Mouse (Mus musculus) gastrocnemius, postnatal 36 days (tissue): ENCODE data around the gene Ugt1a1. TPM values are rescaled to one million over a fixed set of nuclear protein-coding genes. Genes with fewer than 3 reads are reported as not detected.
"Not testable (repeated sequence)": the region's sequence is repeated elsewhere in the genome, so short reads cannot be mapped to it uniquely, and the experiment has no call there.

ENCODE experiments used
- DNase-seq, 2 experiments: peaks; one replicate each; pipeline ENCODE4 v3.0.0; 2022
- intact Hi-C: fragments of 180-260 bp; cut with DNase I; formaldehyde crosslinking; loops from one replicate; pipeline ENCODE4 v1.15.1; 2025
- long read RNA-seq, 2 experiments: library from polyadenylated mRNA; stranded (forward); transcript quantifications; one replicate each; pipeline ENCODE4 v2.0.0; 2021
- total RNA-seq, 2 experiments: library from RNA; stranded (reverse); gene quantifications; 2 replicates each; pipeline ENCODE4 v1.2.3; 2021

Gene Ugt1a1
- total RNA-seq = not detected
- long read RNA-seq, experiment 1, partial matches to known transcripts = 0 of 1 reads
- long read RNA-seq, experiment 1, other reads (novel, unspliced or antisense) = 1 of 1 reads
- long read RNA-seq, experiment 2 = 0 reads

DNA sequence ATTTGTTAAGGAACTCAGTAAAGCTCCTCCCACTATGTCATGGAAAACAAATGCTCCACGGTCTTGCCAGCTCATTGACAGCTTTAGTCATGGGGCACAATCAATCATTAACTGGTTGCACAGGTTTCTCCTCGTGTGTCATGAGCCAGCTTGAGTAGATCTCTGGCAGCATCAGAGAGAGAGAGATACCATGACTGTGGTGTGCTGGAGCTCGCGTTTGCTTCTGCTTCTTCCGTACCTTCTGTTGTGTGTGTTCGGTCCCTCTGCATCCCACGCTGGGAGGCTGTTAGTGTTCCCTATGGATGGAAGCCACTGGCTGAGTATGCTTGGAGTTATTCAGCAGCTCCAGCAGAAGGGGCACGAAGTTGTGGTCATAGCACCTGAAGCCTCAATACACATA lies at the start of gene Ugt1a1:
TSS of gene Ugt1a1 (plus strand) at position 148 of the 400 bp plus-strand sequence.
- DNase-seq = no peak
- intact Hi-C loops = no loop called here

DNA sequence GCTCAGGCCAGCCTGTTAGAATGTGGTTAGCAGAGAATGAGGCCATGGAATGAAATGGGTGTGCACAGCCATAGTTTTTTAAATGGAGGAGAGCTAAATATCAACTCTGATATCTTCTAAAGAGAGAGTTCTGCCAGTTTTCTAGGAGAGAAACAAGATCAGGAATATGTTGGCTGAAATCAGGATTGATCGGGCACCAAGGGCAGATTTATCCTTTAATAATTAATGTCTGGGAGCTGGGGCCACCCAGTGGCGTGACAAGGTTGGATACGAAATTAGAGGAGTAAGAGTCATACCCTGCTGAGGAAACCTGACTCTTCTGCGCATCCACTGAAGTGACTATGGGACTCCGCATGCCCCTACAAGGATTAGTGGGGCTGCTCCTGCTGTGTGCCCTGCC lies 46.0 kb upstream of the Ugt1a1 start, which contains the start of gene Ugt1a5:
TSS of gene Ugt1a5 (plus strand) at position 302 of the 400 bp plus-strand sequence.
- intact Hi-C loops = no loop called here
- no peak for DNase-seq

DNA sequence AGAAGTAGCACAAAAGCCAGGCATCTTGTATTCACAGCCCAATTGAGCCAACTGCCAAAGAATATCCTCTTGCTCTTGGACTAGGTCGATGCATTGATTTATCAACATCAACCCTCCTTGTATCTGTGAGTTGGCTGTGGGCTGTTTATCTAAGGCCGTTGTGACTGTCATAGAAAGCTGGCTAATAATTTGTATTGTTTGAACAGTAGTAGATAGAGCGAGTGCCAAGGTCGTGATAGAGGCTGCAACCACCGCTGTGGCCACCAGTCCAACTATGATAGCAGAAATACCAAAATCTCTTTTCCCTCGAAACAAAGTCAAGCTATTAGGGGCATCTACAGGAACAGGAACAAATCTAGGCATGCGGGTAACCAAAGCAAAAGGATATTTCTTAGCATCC lies 39.6 kb upstream of the Ugt1a1 start:
- DNase-seq, intact Hi-C loops: not testable (repeated sequence)

DNA sequence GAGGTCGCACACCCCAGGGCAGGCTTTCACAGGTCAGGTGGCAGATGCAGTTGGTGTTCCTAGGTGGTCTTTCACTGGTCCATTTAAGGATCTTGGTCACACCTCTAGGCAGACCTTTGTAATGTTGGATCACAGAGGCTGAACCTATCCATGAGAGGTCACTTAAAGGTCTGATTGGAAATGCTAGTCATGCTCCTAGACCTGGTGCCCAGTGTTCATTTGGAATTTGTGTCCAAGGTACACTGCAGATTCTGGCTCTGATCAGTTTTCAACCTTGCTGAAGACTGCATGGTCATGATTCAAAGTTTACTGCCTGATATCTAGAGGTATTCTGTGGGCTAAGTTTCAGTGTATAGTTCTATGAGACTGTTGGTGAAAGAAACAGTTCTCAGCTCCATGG lies 32.1 kb upstream of the Ugt1a1 start:
- DNase-seq = no peak
- intact Hi-C loops = no loop called here

DNA sequence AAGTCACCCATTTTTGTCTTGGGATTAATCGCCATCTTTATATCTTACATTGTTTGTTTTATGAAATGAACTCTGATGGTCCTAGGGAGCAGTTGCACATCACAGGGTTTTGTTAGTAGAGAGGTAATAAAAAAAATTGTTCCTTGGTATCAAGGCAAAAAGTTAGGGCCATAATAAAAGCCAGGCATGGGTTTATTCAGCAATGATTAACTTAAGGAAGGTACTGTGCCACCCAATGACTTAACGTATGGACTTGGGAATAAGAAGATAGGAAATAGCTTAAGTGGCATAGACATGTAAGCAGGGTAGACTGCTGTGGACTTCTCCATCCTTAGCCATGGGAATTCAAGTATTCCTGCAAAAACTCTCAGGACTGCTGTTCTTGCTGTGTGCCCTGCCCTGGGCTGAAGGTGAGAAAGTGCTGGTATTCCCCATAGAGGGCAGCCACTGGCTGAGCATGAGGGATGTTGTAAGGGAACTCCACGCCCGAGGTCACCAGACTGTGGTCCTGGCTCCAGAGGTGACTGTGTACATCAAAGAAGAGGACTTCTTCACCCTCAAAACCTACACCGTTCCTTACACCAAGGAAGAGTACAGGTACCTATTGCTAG lies 25.3 kb upstream of the Ugt1a1 start:
- intact Hi-C loops = no loop called here
- DNase-seq = no peak

DNA sequence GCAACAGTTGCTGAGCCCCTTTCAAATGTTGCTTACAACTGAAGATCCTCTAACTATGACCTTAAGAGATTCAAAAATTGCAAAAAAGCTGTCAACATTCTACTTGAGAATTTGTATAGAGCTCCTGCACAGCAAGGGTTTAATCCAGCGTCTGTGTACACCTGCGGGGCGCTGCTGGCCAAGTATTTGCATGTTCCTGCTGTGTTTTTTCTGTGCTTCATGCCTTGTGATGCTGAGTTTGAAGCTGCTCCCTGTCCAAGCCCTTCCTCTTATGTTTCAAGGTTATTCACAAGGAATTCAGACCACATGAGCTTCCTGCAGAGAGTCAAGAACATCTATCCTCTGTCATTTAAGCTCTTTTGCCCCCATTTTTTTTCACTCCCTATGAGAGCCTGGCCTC lies 19.6 kb upstream of the Ugt1a1 start:
- DNase-seq = no peak
- intact Hi-C loops = no loop called here

DNA sequence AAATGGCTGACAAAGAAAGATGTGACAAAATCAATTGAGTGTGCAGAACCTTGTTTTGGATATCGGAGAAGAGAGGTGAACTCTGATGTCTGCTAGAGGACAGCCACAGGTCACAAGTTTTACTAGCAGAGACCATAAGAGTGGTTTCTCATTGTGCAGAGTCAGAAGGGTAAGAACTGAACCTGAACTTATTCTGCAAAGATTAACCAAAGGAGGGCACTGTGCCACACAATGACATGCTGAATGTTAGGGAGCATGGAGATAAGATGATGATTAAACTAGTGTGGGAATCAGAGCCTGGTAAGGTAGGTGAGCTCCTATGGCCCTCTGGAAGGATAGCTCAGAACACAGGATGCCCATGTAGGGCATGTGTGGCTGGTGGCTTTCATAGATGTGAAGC lies 16.1 kb upstream of the Ugt1a1 start:
- intact Hi-C loops = no loop called here
- DNase-seq = no peak

DNA sequence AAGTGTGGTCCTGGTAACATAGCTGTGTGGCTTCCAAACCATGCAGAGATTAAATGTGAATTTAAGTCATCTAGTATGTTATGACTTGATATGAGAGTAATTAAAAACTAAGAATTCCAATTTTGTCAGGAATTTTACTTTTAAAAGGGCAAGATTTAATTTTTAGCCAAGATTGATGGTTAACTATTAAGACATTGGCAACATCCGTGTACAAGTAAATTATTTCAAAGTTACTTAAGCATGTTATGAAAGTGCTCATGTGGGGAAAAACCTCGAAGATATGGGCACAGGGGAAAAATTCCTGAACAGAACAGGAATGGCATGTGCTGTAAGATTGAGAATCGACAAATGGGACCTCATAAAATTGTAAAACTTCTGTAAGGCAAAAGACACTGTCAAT lies 14.3 kb upstream of the Ugt1a1 start:
- intact Hi-C loops = no loop called here
- DNase-seq = no peak

DNA sequence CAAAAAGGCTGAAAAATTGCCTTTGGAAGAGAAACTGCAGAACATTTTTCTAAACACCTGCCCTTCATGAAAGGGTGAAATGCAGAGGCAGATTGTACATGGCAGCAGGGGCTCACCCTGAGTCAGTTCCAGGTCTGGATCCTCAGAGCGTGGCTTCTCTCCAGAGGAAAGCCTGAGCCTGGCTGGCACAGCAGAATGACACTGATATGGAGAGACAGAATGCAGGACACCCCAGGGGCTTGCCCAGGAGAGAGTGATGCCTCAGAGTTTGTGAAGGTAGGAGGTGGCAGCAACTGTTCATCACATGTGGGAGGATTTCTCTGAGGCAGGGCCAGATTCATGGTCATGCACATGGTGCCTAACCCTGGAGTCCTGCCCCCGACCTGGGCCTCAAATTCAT lies 11.8 kb upstream of the Ugt1a1 start:
- intact Hi-C loops = no loop called here
- DNase-seq = no peak

DNA sequence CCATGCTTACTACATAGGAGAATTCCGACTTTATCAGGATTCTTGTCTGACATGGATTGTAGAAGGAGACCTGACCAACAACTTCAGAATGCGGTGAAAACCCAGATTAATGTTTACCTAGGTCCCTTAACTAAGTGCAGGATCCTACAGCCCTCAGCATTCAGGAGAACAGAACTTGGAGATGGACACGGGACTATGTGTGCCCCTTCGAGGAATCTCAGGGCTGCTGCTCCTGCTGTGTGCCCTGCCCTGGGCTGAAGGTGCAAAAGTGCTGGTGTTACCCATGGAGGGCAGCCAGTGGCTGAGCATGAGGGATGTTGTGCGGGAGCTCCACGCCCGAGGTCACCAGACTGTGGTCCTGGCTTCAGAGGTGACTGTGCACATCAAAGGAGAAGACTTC lies 11.3 kb upstream of the Ugt1a1 start, which contains the start of gene Ugt1a2:
TSS of gene Ugt1a2 (plus strand) at position 146 of the 400 bp plus-strand sequence.
- no peak for DNase-seq
- intact Hi-C loops = no loop called here

DNA sequence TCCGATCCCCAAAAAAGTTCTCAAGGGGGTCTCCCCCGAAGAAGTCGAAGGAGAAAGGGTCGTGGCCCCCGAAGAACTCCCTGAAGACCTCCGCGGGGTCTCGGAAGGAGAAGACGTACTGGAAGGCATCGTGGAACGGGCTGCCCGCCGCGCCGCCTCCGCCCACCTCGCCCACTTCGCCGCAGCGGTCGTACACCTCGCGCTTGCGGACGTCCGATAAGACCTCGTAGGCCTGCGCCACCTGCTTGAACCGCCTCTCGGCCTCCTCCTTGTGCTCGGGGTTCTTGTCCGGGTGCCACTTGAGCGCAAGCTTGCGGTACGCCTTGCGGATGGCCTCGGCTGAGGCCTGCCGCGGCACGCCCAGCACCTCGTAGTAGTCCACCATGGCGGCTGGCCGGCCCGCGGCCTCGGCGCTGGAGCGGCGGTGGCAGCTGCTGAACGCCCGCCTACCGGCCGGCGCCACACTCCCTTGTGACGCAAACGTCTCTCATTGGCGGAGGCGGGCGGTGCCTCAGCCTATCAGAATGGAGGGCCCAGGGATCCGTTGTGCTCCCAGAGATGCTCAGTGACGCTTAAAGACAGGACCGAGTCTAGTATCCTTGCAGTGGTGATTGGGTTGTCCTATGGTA lies 6.4 kb upstream of the Ugt1a1 start, which contains the start of gene Dnajb3:
TSS of gene Dnajb3 (minus strand) at position 489 of the 629 bp plus-strand sequence.
- intact Hi-C loops = no loop called here
- DNase-seq = peak in 1 of 2 experiments; percentile 54

DNA sequence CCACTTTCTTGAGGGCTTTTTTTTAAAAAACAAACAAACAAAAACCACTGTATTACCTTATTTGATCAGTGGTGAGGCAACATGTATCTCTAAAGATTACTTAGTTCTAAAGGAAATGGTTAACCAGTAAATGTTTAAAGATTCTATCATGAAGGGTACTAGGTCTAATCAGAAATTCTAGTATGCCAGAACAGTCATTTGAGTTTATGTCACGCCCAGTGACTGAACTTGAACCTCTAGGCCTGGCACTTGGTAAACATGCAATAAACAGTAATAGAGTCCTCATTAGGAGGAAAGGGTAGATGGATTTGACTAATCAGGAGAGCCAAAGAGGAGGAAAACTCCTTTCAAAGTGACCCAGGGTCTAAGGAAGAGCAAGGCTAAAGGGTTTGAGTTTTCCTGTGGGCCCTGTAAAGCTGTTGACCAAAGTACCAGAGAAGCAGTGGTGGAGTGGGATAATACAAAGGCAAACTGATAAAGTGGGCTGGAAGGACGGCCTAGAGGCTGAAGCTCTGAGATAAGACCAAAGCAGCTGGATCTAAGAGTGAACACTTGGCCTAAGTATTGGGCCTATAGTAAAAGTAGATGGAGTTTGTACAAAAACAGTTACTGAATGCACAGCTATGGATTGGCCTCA lies 4.8 kb upstream of the Ugt1a1 start:
- no peak for DNase-seq
- intact Hi-C loops = no loop called here

DNA sequence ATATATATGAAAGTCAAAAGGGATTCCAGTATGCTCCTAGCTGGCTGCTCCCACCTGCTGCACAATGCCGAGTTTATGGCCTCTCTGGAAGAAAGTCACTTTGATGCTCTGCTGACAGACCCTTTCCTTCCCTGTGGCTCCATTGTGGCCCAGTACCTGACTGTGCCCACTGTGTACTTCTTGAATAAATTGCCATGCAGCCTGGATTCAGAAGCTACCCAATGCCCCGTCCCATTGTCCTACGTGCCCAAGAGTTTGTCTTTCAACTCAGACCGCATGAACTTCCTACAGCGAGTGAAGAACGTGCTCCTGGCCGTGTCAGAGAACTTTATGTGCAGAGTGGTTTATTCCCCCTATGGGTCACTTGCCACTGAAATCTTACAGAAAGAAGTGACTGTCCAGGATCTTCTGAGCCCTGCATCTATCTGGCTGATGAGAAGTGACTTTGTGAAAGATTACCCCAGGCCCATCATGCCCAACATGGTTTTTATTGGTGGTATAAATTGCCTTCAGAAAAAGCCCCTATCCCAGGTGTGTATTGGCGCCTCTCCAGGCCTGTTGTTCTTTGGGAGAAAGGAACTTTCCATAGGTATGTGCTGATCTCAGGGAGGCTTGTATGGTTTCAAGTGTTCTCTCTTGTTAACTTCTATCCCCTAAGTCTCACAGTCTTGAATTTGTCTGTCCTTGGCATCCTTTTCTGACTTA lies 734 bp downstream of the Ugt1a1 start:
- DNase-seq = peak in 1 of 2 experiments; percentile 8
- intact Hi-C loops = no loop called here

DNA sequence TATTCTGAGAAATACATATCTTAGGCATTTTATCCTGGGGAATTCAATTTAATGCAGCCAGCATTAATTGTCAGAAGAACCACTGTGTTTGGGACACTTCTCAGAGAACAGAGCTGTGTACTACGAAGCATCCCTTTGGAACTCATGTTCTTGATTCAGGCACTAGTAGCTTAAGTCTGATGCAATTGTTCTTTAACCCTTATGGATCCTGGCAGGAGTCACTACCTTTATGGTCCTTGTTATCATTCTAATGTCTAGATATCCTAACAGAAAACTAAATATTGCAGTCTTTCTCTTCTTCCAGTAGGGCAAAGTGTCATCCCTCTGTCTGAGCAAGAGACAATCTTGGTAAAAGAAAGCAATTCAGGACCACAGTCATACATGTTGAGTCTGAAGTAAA lies 1.3 kb downstream of the Ugt1a1 start:
- DNase-seq = no peak
- intact Hi-C loops = no loop called here

DNA sequence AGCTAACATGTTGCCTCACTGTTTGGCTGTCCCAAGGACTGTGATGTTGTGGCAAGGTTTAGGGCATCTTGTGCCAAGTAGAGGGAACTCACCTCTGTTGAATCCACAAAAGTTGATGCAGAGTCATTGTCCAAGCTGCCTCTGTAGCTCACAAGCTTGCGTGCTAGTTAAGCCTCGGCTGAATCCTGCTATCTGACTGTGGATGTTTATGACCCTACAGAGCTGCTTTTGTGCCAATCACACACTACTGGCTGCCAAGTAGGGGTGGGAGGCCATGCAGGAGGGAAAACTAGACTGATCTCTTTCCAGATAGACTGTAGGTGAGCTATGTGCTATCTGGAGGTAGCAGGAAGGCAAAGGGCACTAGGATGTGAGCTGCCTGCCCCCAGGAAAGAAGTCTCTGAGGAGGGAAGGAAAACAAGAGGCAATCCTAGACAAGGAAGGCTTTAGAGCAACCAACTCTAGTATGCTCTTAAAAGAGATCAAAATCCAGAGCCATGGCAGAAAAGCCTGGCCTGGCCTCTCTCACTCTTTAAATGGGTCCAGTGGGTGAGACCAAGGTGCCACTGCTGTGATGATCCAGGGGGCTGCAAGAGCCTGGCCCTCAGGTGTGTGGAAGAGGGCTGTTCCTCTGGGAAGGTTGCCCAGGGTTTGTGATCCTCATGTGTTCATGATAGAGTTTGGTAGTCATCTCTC lies 2.2 kb downstream of the Ugt1a1 start:
- intact Hi-C loops = no loop called here
- DNase-seq = peak in 1 of 2 experiments; percentile 8

DNA sequence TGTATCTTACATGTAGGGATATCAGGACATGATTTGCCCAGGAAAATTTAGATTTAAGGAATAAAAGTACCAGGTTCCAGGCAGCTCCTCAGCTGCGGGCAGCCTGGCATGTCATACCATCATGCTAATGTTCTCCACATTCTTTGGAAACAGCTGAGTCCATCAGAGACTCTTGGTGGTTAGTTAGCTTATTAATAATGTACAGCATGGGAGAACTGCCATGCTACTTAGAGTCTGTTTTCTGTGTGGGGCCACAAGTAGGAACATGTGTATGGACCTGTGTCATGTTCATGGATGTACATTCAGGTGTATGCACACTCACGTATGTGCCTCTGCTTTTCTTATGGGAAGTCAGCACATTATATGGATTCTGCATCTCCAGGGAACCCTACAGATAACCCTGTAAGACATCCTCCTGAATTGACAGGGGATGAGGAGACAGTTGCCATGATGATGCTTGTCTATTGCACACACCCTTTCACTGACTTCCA lies 2.7 kb downstream of the Ugt1a1 start:
- DNase-seq = no peak
- intact Hi-C loops = no loop called here

DNA sequence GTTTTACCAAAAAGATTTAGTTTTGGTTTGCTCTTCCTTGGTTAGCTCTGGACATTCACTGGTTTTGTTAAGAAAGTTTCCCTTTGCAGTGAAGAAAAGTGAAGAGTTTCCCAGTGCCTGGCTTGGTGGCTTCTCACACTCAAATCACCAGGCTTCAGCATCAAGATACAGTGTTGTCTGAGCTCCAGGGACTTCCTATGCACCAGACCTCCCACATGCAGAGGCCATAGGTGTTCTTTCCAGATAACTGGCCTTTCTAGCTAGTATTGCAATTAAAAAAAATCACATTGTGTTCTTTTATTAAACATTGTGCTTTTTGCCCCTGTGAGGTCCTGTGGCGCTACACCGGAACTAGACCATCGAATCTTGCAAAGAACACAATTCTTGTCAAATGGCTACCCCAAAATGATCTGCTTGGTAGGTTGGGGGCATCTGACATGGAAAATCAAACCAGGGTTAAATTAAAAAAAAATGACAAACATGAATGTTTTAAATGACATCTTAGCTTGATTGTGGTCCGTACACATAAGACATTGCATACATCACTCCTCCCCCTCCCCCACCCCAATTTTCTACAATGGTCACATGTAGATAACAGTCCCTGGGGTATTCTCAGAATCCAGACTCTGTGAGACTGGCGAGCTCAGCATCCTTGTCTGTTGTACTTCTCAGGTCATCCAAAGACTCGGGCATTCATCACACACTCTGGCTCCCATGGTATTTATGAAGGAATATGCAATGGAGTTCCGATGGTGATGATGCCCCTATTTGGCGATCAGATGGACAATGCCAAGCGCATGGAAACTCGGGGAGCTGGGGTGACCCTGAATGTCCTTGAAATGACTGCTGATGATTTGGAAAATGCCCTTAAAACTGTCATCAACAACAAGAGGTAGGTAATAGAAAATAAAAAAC lies 4.0 kb downstream of the Ugt1a1 start:
- DNase-seq = no peak

DNA sequence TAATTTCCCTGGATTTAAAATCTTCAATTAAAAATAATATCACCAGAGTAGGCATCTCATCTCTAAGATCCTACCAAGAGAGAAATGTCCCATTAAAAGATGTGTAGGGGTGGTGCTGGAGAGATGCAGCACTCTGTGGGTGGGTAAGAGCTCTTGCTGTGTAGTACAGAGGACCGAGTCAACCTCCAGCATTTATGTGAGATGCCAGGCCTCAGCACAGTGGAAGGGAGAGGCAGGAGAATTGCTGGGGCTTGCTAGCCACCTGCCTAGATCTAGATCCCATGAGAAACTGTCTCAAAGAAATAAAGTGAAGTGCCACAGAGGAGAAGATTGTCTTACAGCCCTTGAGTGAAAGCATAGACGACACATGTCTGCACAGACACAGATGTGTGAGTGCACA lies 4.8 kb downstream of the Ugt1a1 start:
- no peak for DNase-seq
- intact Hi-C loops = no loop called here

More for the DNA sequence above, 4.0 kb downstream of the Ugt1a1 start:
- intact Hi-C loops = no loop called here

DNA sequence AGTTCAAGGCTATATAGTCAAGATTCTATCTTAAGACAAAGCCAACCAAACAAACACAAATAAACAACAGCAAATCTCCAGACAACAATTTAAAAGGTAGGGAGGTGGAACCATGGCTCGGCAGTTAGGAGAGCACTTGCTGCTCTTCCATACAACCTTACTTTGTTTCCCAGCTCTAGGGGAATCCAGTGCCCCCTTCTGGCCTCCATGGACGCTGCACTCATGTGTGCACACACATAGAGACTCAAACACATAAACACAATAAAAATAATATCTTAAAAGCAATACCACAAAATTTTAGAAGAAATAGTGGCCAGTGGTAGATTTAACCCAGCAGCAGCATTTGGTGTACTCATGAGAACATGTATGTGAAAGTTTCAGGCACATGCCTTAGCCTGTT lies 5.4 kb downstream of the Ugt1a1 start:
- intact Hi-C loops = no loop called here
- no peak for DNase-seq
